Mouse (Mus musculus) cerebellum, adult 2 months (tissue): ENCODE measurements at regions not wholly inside any gene's neighbourhood (a gene's known extent, or its start where the extent isn't known, plus 50 kb on each side); places are given as distances from the start of the nearest gene placed in this dataset.

ENCODE experiments used
- DNase-seq, 2 experiments: peaks; one replicate each; pipeline ENCODE4 v3.0.0; 2021
- H3K27ac ChIP-seq: fragments of 200-500 bp; 2 replicates; pipeline ENCODE4 v1.5.1; 2012; ENCODE audit warnings: low read length, control low read depth, inconsistent platforms; ENCODE audit not compliant: insufficient read depth
- H3K27me3 ChIP-seq: fragments of 200-500 bp; 2 replicates; pipeline ENCODE4 v1.6.1; 2012; ENCODE audit warnings: inconsistent platforms, mild to moderate bottlenecking, low read length, moderate library complexity; ENCODE audit not compliant: control insufficient read depth, insufficient read depth
- H3K4me1 ChIP-seq: fragments of 200-500 bp; 2 replicates; pipeline ENCODE4 v1.6.1; 2011; ENCODE audit warnings: low read length; ENCODE audit not compliant: control insufficient read depth, insufficient read depth
- H3K4me3 ChIP-seq: fragments of 200-500 bp; replicated peaks from 2 replicates; pipeline ENCODE3; 2011; ENCODE audit warnings: mild to moderate bottlenecking, low read depth, low read length, control low read depth; ENCODE audit not compliant: insufficient read depth
- CTCF ChIP-seq: fragments of 200-500 bp; IDR thresholded peaks from 2 replicates; pipeline ENCODE4 v1.5.1; 2011; ENCODE audit warnings: low read depth, mild to moderate bottlenecking, control low read depth, low read length, moderate library complexity, borderline replicate concordance; ENCODE audit not compliant: insufficient read depth
- POLR2A ChIP-seq: fragments of 200-500 bp; IDR thresholded peaks from 2 replicates; pipeline ENCODE4 v1.6.1; 2011; ENCODE audit warnings: low read length, control low read depth, borderline replicate concordance; ENCODE audit not compliant: insufficient read depth
- WGBS: fragments of 180-500 bp; shearing (Covaris S2); methylation state at CpG from one replicate; pipeline ENCODE4 v1.1.7; 2018; 5-methylcytosine and 5-hydroxymethylcytosine counted together

DNA sequence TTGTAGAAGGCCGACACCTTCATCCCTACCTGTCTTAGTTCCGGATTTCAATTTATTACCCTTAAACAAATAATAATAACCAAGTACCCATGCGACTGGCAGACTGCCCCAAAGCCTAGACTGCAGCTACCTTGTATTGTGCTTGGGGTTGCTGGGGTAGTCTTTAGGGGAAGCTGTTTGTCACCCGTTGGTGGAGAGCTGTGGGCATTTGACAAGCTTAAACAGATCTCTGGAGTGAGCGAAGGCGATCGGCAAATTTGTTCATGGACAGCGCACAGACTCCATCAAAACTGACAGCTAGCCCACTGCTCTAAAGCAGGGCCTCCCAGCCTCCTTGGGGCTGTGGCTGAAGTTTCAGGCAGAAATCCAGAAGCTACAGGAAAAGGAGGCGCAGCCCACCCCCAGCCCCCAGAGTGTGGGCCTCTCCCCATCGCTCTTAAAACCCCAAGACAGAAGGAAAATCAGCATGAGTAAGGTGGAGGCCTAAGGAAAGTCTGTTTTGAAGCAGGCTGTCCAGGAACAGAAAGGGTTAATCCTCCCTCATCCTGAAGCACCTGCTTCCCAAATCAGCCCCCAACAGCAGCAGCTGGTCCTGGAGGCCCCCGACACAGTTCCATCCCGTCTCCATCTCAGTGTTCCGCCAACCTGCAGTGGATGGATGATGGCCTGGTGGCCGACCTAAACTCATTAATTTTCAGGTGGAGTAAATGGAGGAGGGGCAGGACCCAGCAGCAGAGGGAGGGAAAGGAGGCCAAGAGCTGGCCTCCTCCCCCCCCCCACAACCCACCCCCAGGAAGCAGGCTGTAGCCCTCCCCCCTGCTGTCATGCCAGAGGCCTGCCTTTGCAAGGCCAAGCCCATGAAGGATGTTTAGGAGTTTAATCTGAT, 487.2 kb downstream of the Prss52 start:
- peak overlapping the region; percentile 96 for H3K27ac ChIP-seq
- WGBS, result 7% methylated on average over 14 of the region's 14 CpGs
- no peaks in the 10 kb centered on the region; the same call in 1 of the 2 replicates for H3K27me3 ChIP-seq
- TF ChIP-seq POLR2A (peak; percentile 23; the same call in 1 of the 2 replicates), CTCF (no peak)
- H3K4me1 ChIP-seq, result peaks cover 23% of the 10 kb centered on the region
- peak; percentile 64 to 70 for DNase-seq
- peak overlapping the region; percentile 100 for H3K4me3 ChIP-seq

DNA sequence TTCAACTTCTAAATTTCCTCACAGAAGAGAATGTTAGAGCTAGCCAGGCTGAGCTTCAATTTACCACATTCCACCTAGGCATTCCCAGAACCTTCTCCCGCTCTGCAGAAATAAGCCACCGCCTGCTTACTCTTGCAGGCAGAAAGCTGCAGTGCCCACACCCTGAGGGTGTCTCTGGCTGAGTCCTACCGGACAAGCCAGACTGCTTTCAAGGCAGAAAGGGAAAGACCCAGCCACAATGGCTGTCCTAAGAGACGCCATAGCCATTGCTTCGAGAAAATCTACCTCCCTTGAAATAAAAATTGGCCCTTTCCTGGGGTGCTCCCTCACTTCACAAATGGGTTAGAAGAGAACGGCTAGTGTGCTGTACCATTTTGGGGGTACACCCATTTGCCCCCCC, 488.1 kb downstream of the Prss52 start:
- peak; percentile 62 to 69 for DNase-seq
- H3K4me3 ChIP-seq, result peak overlapping the region; percentile 100
- no peaks in the 10 kb centered on the region; the same call in 1 of the 2 replicates for H3K27me3 ChIP-seq
- TF ChIP-seq CTCF (no peak), POLR2A (no peak; the same call in 1 of the 2 replicates)
- WGBS, result 8% methylated on average over 6 of the region's 6 CpGs
- H3K27ac ChIP-seq, result peak overlapping the region; percentile 73
- peaks cover 21% of the 10 kb centered on the region for H3K4me1 ChIP-seq

DNA sequence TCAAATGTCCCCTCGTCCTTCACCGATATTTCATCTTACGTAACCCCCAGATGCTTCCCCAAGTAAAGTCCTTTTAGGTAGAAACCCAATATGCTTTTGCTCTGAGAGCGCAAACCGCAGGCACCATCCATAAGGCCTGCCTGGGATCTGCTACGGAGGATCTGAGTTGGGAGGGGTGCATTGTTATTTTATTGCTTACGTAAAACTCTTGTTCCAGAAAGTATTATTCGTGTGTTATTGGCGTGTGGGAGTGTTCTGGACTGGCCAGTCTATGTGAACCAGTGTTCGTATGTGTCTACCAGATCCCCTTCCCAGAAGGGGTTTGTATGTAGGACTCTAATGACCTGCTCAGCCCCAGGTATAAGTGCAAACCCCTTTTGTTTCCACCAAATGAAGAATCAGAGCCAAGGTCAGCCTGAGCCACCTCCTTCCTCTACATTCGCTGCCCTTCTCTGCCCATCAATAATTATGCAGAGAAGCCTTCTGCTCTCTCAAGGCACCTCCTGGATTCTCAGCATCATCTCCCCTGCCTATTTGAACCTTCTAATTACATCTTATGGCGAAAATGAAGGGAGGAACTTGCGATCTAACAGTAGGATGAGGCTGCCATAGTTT, 488.7 kb downstream of the Prss52 start:
- WGBS, result 10% methylated on average over 13 of the region's 13 CpGs
- Histone ChIP-seq H3K4me3 (peak overlapping the region; percentile 100), H3K4me1 (peaks cover 21% of the 10 kb centered on the region), H3K27me3 (no peaks in the 10 kb centered on the region; the same call in 1 of the 2 replicates), H3K27ac (peak overlapping the region; percentile 73)
- no peak for TF ChIP-seq CTCF
- TF ChIP-seq POLR2A, result peak; percentile 25; the same call in 1 of the 2 replicates
- DNase-seq, result peak; percentile 56 to 63

DNA sequence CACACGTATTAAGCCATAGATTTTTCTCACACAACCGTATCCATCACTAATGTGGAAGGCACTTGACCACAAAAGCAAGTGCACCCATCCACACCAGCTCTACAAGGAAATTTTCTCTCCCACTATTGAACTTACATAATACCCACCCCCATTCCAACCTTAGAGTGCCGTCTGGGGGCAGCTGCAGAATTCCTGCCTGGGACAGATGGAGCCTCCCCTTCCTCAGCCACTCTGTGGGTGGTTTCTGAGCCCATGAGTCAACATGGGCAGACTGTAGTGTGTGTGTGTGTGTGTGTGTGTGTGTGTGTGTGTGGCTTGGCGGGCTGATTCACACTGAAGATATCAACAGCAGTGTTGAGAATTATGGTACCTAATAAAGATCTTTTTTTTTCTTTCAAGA, 489.5 kb downstream of the Prss52 start:
- H3K27ac ChIP-seq, result peak overlapping the region; percentile 73
- TF ChIP-seq CTCF (no peak), POLR2A (peak; percentile 47; the same call in 1 of the 2 replicates)
- H3K4me3 ChIP-seq, result peak overlapping the region; percentile 28
- WGBS, result 4% methylated on average over 4 of the region's 4 CpGs
- no peaks in the 10 kb centered on the region; the same call in 1 of the 2 replicates for H3K27me3 ChIP-seq
- peak; percentile 77 to 80 for DNase-seq
- H3K4me1 ChIP-seq, result peaks cover 21% of the 10 kb centered on the region

DNA sequence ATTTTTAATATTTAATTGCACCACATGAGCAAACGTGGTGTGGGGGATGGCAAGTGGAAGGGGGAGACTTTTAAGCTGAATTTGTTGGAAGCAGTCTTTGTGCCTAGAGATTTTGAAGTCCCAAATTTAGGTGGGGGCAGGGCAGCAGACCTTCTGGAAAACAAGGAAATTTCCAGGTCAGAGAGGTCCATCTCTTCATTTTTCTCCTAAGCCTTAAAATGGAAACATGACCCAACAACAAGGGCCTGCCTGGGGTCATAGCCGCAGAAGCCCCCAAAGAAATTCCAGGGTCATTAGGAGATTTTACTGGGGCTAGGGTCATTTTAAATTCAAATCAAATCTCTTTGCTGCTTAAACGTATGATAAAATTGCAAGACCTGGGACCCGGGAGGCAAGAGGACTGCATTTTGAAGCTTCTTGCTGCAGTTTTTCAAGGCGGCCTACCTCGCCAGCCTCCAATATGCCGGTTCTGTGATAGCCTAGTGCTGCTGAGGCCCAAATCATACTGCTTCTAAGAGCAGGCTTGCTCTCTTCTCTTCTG, 490.0 kb downstream of the Prss52 start:
- peak overlapping the region; percentile 20 for H3K4me3 ChIP-seq
- H3K27ac ChIP-seq, result peak overlapping the region; percentile 86
- peak; percentile 64 to 67 for DNase-seq
- WGBS, result 14% methylated on average over 7 of the region's 7 CpGs
- H3K27me3 ChIP-seq, result no peaks in the 10 kb centered on the region
- peak; percentile 24; the same call in 1 of the 2 replicates for TF ChIP-seq POLR2A
- TF ChIP-seq CTCF, result no peak
- H3K4me1 ChIP-seq, result peaks cover 21% of the 10 kb centered on the region

DNA sequence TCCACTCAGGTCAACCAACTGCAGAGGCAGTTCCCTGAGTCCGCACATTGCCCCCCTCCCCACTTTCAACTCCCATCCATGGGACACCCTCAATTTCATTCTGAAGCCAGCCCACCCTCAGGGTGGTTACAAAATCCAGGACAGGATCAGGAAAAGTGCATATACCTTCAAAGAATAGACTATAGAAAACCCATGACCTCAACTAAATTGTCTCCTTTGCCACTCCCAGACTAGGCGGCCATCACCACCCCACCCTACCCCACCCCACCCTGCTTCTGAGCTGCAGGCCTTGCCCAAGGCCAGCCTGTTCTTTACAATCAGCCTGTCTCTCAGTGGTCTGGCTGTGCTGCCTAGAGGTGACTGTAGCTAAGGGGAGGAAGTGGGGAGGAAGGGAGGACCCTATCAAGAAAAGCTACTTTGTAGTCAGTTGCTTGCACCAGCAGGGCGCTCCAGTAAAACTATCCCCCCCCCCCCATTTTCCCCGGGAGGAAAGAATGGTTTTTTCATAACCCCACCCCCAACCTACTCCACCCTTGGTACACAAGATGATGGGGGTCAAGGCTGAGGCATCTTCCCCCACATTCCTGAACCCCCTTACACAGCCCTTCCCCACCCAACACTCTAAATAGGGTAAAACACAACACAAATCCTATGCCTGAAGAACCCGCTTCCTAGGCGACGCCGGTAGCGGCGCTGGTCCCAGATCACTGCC, 490.9 kb downstream of the Prss52 start:
- peak; percentile 55 to 60 for DNase-seq
- H3K4me1 ChIP-seq, result peaks cover 21% of the 10 kb centered on the region
- 12% methylated on average over 10 of the region's 10 CpGs for WGBS
- no peak overlapping the region for H3K4me3 ChIP-seq
- no peaks in the 10 kb centered on the region for H3K27me3 ChIP-seq
- TF ChIP-seq POLR2A, result 0 out of 2 replicates have a peak, but pooled peaks have one; percentile 20
- TF ChIP-seq CTCF, result 0 out of 2 replicates have a peak, but pooled peaks have one; percentile 7
- peak overlapping the region; percentile 86 for H3K27ac ChIP-seq

DNA sequence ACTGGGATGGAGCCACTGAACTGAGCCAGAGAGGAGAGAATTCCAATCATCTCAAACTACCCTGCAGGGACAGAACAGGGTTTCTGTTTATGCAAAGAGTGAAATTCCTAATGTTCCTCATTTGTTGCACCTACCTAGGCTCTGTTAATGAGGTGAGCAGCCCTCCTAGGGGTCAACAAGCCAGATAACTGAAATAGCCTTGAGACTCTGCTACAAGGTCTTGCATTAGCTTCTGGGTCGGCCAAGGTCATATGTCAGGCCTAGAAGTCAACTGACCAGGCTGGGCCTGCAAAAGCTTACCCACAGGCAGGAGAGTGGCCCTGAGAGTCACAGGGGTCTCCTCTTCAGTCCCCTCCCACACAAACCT, 491.4 kb downstream of the Prss52 start:
- DNase-seq, result peak; percentile 51 to 55
- TF ChIP-seq CTCF (no peak), POLR2A (no peak)
- 67% methylated on average over 1 of the region's 1 CpGs for WGBS

More for the DNA sequence above, 491.4 kb downstream of the Prss52 start:
- no peak overlapping the region for H3K4me3 ChIP-seq
- H3K4me1 ChIP-seq, result peaks cover 21% of the 10 kb centered on the region
- H3K27ac ChIP-seq, result peak overlapping the region; percentile 86
- no peaks in the 10 kb centered on the region for H3K27me3 ChIP-seq
